Mouse (Mus musculus): ENCODE results near the gene Cpa1. TPM values are rescaled to one million over a fixed set of nuclear protein-coding genes. Genes with fewer than 3 reads are reported as not detected.

The Cpa1 gene
- total RNA-seq, 4 experiments from 2014 or later = not detected

DNA sequence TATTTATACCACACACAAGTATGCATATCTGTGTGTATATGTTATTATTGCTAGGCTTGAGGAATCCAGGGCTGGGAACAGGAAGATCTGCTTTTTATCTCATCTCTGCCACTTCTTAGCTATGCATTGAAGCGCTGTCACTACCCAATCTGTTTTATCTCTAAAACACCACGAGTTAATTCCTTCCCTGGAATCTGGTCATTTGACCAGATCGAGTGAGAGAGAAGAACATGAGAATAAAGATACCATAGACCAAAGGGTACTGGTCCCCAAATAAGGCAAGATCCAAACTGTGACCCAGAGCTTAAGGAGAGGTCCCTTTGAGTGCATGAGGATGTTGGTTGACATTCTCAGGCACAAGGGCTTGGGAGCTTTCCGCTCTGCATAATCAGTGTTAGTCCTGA, 17.0 kb upstream of the Cpa1 start:
- DNase-seq = no peak

DNA sequence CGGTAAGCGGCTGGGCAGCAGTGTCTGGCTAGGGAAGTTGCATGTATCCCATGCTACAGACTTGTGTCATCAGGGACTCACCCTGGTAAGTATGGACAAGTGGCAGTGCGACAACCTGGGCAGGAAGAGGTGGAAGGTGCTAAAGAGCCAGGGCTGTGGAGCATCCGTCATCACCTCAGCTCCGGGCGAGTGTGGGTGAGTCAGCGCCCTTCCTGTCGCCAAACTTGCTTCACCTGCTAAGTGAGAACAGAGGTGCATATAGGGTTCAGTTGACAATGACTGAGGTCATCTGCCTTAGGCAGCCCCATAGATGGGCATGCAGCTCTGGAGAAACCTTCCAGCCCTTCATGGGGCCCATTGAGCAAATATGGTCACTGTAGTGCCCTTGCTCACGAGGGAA, 14.3 kb upstream of the Cpa1 start:
- DNase-seq = no peak

DNA sequence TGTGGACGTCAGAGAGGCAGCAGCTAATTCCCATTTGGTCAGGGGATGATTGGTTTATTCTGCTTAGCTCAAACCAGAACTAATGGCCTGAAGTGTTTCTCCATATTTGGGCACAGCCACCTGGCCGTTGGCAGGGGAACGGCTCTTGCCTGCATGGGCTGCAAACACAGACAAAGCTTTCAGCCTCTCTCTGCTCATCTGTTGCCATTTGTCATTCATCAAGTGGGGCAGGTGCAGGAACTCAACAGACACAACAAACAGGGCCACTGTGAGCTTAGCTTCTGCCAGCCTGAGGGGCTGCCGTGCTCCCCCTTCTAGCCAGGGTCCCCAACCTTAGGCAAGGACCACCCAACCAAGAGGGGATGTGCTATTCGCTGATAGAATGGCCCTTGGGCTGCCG, 10.9 kb upstream of the Cpa1 start:
- peak; percentile 33 for DNase-seq

DNA sequence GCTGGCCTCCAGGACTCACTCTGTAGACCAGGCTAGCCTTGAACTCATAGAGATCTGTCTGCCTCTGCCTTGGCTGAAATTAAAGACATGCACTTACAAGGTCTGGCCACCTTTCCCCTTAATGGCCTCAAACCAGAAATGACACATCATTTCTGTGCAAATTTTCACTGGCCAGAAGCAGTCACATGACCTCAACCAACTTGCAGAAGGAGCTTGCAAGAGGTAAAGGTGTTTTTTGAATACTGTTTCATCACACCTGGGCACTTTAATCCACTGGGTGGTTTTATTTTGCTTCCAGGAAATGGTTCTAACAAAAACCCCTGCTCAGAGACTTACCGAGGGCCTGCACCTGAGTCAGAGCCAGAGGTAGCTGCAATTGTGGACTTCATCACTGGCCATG, 9.0 kb upstream of the Cpa1 start:
- DNase-seq = no peak

DNA sequence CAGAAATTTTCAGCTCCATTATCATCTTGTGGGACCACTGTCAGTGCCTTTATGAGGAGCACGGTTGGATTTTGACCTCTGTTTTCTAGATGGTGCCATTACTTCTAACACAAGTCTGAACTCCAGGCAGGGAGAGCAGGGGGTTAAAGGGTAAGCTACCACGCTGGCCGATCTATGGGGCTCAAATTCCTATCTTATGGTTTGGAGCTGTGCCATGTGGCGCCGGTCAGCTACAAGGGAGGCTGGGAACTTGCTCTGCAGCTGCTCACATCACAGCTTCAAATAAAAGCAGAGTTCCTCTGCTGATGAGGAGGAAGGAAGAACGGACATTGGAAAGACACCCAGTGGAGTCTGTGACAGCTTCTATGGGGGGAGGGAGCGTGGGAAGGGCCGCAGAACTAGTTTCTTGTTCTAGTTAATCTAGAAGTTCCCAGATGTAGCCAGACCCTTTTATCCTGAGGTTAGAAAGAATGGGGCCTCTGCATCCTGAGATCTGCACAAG, 3.6 kb upstream of the Cpa1 start:
- no peak for DNase-seq

DNA sequence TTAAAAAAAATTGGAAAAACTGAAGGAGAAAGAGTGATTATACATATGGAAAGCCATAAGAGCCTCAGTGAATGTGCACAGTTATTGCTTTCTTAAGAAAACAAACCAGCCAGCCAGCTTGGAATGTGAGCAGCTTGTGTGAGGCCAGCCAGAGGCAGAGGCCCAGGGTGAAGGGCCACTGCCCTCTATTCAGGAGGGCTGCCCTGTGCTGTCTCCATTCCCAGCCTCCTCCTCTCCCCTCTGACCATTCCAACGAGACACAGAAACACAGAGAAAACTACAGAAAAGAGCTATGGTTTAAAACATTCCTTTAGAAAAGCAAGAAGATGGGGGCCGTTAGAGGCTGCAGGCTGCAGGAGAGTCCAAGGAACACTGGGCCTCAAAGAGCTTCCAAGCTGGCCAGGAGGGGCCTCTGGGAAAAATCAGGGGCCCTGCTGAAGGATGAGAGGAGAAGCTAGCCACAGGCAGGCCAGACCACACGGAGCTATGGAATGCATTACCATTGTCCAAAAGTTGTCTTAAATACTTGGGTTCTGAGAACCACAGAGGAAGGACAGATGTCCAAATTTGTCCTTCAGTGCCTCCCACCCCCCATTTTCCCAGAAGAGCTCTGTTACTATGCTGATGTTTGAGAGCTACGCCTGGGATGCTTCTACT, 2.7 kb upstream of the Cpa1 start:
- no peak for DNase-seq

DNA sequence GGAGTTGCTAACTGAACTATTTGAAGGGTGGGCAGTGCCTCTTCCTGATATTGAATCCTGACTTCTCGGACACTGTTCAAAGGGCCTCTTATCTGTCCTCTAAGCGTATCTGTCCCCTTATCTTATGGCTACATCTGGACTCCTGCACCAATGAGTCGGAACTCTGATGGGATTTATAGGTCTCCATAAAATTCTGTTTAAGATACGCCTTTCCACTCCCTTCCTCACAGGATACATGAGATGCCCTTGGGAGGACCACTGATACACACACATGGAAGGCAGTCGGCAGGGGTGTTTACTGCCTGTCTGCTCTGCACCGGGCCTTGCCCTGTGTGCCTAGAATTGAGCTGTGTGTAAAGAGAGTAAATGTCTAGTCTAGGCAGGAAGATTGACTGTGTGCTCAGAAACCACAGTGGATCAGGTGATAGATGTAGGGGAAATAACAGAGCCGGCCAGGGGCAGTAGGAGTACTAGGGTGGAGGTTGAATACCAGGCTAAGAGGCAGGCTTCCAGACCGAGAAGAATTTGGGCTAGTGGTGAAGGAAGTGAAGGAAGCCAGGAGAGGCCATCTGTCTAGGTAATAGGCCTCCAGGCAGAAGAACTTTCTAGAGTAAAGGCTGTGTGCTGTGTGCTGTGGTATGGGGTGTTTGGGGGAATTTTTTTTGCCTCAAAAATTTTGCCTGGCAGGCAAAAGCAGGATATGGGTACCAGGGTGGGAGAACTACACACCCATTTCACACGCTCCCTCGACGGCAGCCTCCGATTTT, 4.9 kb downstream of the Cpa1 start:
- DNase-seq = no peak

DNA sequence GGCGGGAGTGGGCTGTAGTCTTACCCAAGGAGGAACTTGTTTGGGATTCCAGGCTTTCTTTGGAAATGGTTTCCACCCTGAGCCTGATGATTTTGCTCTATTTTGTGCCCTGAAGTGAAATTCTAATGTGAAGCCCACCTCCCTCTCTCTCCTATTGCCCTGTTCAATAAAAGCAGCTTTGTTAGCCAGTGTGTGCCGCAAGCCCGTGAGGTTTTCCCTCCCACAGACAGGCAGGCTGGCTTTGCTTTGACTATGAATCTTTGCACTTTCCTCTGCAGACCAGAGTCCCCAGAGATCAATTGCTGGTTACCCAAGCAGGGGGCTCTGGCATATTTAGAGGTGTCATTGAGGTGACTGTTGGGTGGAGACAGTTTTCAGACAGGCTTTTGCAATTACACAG, 5.4 kb downstream of the Cpa1 start:
- no peak for DNase-seq

DNA sequence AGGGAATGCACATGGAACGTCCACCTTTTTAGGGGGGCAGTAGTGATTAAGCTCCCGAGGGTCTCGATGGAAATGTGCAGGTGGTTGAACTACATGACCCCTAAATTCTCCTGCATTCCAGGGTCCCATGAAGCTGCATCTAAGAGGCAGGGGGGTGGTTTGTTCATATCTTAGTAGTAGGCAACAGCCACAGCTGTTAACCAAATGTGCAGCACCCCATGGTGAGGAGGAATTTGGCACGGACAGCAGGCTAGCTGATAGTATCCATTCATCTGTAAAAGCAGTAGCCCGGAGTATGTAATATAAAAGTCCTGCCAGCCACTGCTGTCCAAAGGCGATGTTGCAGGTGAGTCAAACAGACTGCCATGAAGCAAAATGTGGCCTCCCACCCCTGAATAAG, 6.4 kb downstream of the Cpa1 start:
- DNase-seq = no peak

DNA sequence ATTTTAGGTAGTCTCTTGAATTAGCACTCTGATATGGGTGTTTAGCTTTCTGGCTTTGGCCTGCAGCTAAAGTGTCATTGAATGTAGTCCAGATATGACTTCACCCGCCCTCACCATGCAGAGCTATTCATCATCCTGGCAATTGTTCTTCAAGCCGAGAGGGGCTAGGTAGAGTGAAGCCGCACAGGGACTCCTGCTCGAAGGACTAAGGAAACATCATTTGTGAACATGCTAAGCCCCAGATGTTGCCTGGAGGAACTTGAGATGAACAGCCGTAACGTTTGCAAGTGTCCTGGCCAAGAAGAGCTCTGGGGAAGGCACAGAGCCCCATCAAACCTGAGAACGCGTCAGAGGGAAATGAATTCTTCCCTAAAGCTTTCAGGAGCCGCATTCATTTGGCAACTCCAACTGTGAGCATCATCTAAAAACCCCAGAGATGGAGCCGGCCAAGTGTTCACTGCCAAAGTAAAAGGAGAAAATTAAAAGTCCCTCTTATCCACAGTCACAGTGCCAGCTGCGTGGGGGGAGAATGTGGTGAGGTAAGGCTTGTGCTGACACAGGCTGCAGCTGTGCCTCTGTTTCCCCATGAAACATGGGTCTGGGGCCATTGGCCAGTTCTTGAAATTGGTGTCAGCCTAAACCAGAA, 10.8 kb downstream of the Cpa1 start:
- DNase-seq = no peak

DNA sequence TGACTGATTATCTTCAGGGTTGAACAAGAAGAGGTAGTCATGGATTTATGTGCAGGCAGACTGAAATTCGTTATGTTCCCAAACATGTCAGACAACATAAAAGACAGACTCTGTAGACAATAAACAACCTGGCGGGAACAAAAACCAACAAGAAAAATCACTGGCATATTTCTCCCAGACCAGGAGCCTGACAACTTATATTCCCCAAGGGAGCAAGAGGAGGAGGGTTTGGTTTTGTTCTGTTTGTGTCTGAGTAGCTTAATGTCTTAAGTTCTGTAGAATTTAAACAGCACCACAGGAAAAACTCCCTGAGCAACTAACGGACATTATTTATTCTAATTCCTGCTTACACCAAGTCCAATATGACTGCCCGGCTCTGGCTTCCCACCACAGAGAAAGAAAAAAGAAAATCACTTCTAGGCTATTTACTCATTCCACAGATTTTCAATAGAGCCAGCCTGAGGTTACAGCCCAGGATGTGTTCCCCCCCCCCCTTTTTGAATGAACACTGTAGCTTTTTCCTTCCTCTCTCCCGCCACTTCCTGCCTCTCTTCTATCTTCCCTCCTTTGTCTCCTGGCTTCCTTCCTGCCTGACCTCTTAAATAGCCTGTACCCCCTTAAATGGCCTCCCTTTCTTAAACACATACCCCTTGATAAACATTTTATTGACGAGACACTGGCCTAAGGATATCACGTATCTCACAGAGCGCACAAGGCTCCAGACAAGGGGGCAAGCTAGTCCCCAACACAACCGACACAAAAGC, 13.6 kb downstream of the Cpa1 start:
- DNase-seq = no peak

DNA sequence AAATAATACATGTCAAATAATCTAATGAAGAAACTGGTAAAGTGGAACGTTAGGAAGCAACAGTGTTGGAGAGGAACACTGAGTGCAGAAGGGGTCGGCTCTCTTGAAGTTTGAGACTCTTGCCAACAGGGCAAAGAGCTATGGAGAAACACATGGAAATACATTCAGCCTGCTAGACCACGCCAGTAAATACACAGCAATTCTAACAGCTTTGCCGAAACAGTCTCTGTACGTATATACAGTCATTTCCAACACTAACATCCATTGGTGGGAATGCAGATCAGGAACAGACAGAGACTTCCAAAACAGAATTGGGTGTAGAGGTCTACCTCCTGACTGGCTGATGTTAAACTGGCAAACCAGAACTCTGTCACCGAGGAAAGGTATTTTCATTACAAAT, 14.5 kb downstream of the Cpa1 start:
- DNase-seq = no peak

DNA sequence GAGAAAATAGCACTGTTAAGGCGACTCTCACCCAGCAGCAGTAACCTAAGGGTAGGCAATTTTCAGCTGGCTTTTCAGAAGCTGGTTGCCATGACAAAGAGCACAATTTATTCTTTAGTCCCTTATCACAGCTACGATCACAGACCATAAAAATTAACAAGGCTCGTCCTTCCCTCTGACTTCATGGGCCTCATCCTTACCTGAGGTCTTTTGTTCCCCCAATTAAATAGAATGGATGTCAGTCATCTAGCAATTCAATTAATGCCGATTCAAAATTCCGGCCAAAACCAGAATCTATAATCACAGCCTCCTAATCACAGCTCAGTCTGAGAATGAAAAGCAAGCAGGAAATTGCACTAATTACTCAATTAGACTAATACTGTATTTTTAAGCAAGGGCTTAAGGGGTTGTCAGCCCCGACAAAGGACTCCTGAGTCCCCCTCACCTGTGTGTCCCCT, 15.4 kb downstream of the Cpa1 start:
- no peak for DNase-seq

DNA sequence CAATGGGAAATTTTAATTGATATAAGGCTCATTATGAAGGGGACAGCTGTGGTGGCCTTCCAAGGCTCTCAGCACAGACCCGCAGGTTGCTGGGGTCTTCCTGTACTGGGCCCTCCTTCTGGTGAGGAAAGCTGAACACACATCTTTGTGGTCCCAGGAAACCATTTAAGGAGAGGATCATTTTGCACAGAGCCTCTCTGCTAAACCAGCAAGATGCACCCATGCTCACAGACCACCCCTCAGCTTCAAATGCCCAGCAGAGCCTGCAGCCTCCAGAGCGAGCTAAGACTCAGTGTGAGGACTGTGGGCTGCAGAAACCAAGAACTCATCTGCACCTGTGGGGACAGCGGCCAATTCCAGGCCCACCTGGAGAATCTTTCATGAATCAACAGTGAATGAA, 15.9 kb downstream of the Cpa1 start:
- no peak for DNase-seq

DNA sequence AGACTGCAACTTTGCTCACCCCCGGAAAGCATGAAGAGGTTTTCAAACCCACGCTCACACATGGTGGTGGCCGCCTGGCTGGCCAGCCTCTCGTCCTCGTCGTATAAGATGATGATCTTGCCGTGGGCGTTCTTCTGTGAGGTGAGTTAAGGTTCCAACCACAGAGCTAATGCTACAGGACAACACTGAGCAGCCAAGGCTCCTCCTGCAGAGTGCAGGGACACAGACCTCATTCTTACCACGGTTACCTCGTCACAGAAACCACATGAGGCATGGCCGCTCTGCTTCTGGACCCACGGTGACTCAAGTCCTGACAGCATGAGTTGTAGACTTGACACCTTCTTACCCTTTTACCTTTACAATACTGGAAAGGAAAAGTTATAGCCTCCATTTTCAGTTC, 18.3 kb downstream of the Cpa1 start:
- no peak for DNase-seq

DNA sequence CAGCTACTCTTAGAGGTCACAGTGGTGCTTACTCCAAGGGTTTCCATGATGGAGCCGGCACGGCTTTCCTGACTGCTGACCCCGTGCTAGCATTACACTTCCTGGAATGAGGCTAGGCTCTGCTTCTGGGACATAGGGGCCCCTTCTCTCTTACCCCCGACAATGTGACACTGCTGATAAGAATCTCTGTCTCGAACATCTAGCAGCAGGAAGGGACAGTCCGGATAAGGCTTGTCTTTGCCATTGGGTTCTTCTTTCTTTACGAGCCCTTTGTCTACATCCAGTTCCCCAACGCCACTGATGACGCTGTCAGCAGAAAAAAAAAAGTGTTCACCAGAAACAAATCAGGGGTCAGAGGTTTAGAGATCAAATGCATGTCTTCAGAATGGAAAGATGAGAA, 19.6 kb downstream of the Cpa1 start:
- no peak for DNase-seq

DNA sequence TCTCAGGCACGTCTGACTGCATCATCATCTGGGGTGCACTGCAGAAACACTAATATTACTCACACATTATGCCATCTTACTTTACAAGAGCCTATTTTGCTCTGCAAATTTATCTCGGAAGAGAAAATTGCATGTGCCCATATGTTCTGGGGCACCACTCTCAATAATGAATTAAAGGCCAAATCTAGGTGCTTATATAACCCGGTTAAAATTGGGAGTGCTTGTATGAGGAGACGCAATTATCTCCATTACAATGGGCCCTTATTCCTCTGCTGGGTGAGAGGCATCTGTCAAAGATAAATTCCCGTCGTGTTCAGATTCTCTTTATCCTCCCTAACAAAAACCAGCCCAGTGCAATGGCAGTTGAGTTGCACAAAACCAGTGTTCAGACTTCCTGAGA, 25.8 kb downstream of the Cpa1 start:
- no peak for DNase-seq

DNA sequence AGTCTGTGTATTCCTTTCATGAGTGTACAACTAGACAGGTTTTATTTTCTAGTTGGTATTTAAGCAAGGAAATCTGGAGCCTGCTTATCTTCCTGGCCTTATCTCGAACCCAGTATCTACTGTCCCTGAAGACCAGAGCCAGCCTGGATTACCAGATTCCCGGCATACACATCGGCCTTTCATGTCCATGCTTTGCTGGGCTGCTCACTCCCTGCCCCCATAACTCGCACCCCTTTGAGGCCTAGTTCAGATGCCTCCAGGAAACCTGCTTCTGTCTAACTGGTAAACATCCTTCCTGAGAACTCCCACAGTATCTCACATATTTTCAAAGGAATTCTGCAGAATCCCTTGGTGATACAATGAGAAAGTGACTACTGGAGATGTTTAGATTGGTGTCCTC, 26.3 kb downstream of the Cpa1 start:
- no peak for DNase-seq

DNA sequence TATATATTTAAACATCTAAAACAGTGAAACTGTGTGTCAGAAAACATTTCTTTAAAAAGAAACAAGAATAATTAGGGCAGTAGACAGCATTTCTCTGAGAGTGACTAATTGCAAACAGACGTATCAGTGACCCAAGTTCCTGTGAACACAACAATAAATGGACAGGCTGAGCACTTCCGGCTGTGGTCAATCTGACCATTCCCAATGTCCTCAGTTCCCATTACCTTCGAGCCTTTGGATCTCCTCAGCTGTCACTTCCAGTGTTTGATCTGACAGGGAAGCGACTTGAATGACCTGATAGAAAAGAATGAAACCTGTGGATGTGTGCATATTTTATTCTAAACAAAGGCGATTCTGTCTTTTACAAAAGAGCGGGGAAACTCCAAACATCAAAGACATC, 27.0 kb downstream of the Cpa1 start:
- DNase-seq = no peak

DNA sequence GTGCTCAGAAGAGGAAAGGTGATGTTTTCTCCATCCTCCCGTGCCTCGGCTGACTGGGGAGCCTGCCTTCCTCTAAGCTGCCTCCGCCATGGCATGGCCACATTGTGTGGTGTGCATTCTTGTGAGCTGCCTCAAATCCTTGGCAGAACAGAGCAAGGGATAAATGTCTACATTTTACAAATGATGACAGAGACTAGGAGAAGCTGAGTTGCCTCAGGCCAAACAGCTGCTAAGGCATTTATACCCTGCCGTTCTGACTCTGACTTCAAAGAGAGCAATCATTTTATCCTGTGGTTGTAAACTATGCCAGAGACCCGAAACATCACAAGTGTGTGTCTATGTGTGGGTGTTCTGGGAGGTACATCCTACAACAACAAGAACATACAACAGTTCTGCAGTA, 28.6 kb downstream of the Cpa1 start:
- no peak for DNase-seq

DNA sequence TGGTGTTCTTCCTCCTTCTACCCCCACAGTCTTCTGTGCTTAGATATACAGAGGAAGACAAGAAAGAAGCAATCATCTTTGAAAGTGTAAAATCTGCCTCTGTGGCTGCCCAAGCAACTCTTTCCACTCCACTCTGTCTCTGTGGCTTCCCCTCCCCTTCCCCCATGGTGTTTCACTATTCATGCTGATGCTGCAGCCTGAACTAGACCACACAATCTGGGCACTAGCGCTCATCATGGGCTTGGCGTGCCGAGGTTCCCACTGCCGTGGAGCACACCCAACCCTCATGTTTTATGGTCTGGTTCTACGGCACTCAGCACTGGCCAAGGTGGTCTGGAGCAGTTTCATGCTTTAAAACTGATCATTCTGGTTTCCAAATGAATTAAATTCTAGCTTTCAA, 32.7 kb downstream of the Cpa1 start:
- DNase-seq = no peak

DNA sequence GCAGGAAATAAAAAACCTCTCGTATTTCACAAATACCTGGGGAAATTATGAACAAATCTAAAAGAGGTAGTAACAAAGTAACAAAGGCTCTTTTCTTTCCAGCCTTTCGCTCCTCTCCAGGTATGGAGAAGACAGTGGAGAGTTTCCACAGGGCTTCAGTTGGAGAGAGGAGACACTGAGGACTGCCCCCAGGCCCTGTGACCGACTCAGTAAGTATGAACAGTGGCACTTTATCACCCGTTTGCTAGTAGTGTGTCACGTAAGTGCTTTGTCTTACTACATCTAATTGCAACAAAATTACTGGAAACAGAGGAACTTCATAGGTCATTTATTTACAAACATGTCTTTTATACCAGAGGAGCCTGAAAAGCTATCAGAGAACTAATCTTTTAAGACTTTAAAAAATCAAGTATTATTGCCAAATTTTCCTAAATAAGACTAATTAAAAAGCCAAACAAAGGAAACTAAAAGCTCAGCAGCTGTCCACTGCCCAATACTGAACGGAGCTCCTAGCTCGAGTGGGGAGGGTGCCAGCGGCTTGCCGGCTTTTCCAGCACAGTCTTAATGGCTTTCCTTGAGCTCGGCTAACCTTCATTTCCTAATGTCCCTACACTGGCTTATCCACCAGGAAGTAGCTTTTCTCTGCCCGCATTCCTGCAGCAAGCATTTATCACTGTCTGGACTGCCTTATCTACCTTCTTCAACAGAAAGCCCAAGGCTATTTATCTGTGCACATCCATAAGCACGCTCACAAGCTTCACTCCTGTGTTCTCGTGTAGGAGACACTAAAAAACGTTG, 34.9 kb downstream of the Cpa1 start:
- DNase-seq = peak; percentile 32

All from adrenal gland, adult 8-10 months (tissue).